Mouse (Mus musculus) myocyte (in vitro differentiated cells): ENCODE results near the gene Igf2r.

ENCODE experiments used
- CEBPB ChIP-seq: IDR thresholded peaks from 2 replicates; pipeline ENCODE4 v1.6.1; 2011; ENCODE audit warnings: mild to moderate bottlenecking, moderate library complexity; ENCODE audit not compliant: poor library complexity, insufficient read depth, severe bottlenecking
- MAX ChIP-seq: IDR thresholded peaks from one replicate; pipeline ENCODE4 v1.6.1; 2011; ENCODE audit warnings: low read depth, mild to moderate bottlenecking, control low read depth
- MYOG ChIP-seq, 3 experiments: IDR thresholded peaks; one replicate each; pipeline ENCODE4 v1.6.1; 2011; ENCODE audit warnings: control low read depth in 2 of 3, low read depth in 2 of 3, mild to moderate bottlenecking in 2 of 3; ENCODE audit not compliant: insufficient read length in 2 of 3, control insufficient read depth in 1 of 3, insufficient read depth in 1 of 3
- POLR2A ChIP-seq: IDR thresholded peaks from one replicate; pipeline ENCODE4 v1.6.1; 2011; ENCODE audit warnings: low read depth, mild to moderate bottlenecking, control low read depth, moderate library complexity; ENCODE audit not compliant: insufficient read length
- POLR2AphosphoS2 ChIP-seq: IDR thresholded peaks from one replicate; pipeline ENCODE4 v1.6.1; 2011; ENCODE audit warnings: low read depth, control low read depth; ENCODE audit not compliant: insufficient read length
- TCF3 ChIP-seq: IDR thresholded peaks from one replicate; pipeline ENCODE4 v1.6.1; 2011; ENCODE audit warnings: low read depth, control low read depth; ENCODE audit not compliant: insufficient read length
- USF1 ChIP-seq: IDR thresholded peaks from one replicate; pipeline ENCODE4 v1.6.1; 2011; ENCODE audit warnings: low read depth, mild to moderate bottlenecking, control low read depth, moderate library complexity

- TF ChIP-seq MYOG (IDR thresholded peaks at IDR 0.05; ENCODE audit: control insufficient read depth in 1 of 3, insufficient read depth in 1 of 3, insufficient read length in 2 of 3, low read depth in 2 of 3) (no peak), POLR2A (no peak), MAX (no peak), TCF3 (no peak), CEBPB (no peak), POLR2AphosphoS2 (no peak), USF1 (no peak)
These were observed 100.1 kb downstream of the Igf2r start for GRCm38 (mm10) chr17:12669363-12669679.
